Mouse (Mus musculus) cerebellum, adult 11-12 months (tissue): Measurements from ENCODE around the gene Agtrap.
"Not testable (repeated sequence)": the region's sequence is repeated elsewhere in the genome, so short reads cannot be mapped to it uniquely, and the experiment has no call there.

Experiments used
- DNase-seq: peaks from one replicate; pipeline ENCODE4 v3.0.0; 2022

Agtrap gene

GRCm38 (mm10) chr4:148074521-148075189 lies 13.2 kb downstream of the Agtrap start:
- peak; percentile 17 for DNase-seq

- DNase-seq, result no peak
Observed at GRCm38 (mm10) chr4:148071508-148071907, 16.3 kb downstream of the Agtrap start.

- DNase-seq, result no peak
Observed at GRCm38 (mm10) chr4:148069602-148070218, 18.1 kb downstream of the Agtrap start.

- DNase-seq, result no peak
Observed at GRCm38 (mm10) chr4:148067346-148067745, 20.5 kb downstream of the Agtrap start.

GRCm38 (mm10) chr4:148066401-148066744 lies 21.5 kb downstream of the Agtrap start:
- DNase-seq, result no peak

GRCm38 (mm10) chr4:148065702-148066400 lies 22.0 kb downstream of the Agtrap start:
- no peak for DNase-seq

GRCm38 (mm10) chr4:148061086-148061480 lies 26.7 kb downstream of the Agtrap start:
- DNase-seq, result no peak

- no peak for DNase-seq
Observed at GRCm38 (mm10) chr4:148060120-148061085, 27.4 kb downstream of the Agtrap start.

- DNase-seq, result no peak
Observed at GRCm38 (mm10) chr4:148058993-148059392, 28.8 kb downstream of the Agtrap start.

GRCm38 (mm10) chr4:148058218-148058819 lies 29.5 kb downstream of the Agtrap start:
- DNase-seq, result no peak

GRCm38 (mm10) chr4:148057661-148058209 lies 30.1 kb downstream of the Agtrap start:
- DNase-seq, result no peak

- DNase-seq, result no peak
Observed at GRCm38 (mm10) chr4:148056801-148057200, 31.0 kb downstream of the Agtrap start.

GRCm38 (mm10) chr4:148056246-148056645 lies 31.6 kb downstream of the Agtrap start:
- no peak for DNase-seq

GRCm38 (mm10) chr4:148054961-148055695 lies 32.7 kb downstream of the Agtrap start:
- DNase-seq, result peak; percentile 82

- DNase-seq, result no peak
Observed at GRCm38 (mm10) chr4:148053417-148053920, 34.4 kb downstream of the Agtrap start.

GRCm38 (mm10) chr4:148052976-148053375 lies 34.9 kb downstream of the Agtrap start:
- DNase-seq, result no peak

GRCm38 (mm10) chr4:148051886-148052285 lies 35.9 kb downstream of the Agtrap start:
- DNase-seq, result no peak

GRCm38 (mm10) chr4:148051046-148051776 lies 36.6 kb downstream of the Agtrap start:
- no peak for DNase-seq

- not testable (repeated sequence) for DNase-seq
Observed at GRCm38 (mm10) chr4:148050396-148050914, 37.4 kb downstream of the Agtrap start.

GRCm38 (mm10) chr4:148046450-148047031 lies 41.3 kb downstream of the Agtrap start:
- no peak for DNase-seq
